Mouse (Mus musculus) liver, embryonic 13.5 days (tissue): Measurements from ENCODE around the gene Arhgef16. TPM values are rescaled to one million over a fixed set of nuclear protein-coding genes. Genes with fewer than 3 reads are reported as not detected.
A peak's percentile ranks its signal among the peaks of the same experiment; 100 is the strongest.

Experiments
- ATAC-seq: fragments of 200-750 bp; cut with Nextera tagmentation; 2 replicates; pipeline ENCODE4 v1.8.0; 2017; ENCODE audit warnings: low read depth, mild to moderate bottlenecking, moderate number of reproducible peaks, moderate library complexity
- DNase-seq: peaks from one replicate; pipeline ENCODE4 v3.0.0; 2022
- H3K27ac ChIP-seq: fragments of 300-500 bp; sonication (generic); 2 replicates; pipeline ENCODE4 v1.5.1; 2015; ENCODE audit warnings: moderate library complexity, mild to moderate bottlenecking, inconsistent platforms
- H3K27me3 ChIP-seq: fragments of 300-500 bp; sonication (generic); 2 replicates; pipeline ENCODE4 v1.6.1; 2015; ENCODE audit warnings: mild to moderate bottlenecking, inconsistent platforms
- H3K36me3 ChIP-seq: fragments of 300-500 bp; sonication (generic); 2 replicates; pipeline ENCODE4 v1.6.1; 2015; ENCODE audit warnings: mild to moderate bottlenecking, inconsistent platforms
- H3K4me1 ChIP-seq: fragments of 300-500 bp; sonication (generic); replicated peaks from 2 replicates; pipeline ENCODE4 v1.6.1; 2015; ENCODE audit warnings: inconsistent platforms
- H3K4me2 ChIP-seq: fragments of 300-500 bp; sonication (generic); 2 replicates; pipeline ENCODE4 v1.6.1; 2015; ENCODE audit warnings: inconsistent platforms, mild to moderate bottlenecking, moderate library complexity
- H3K4me3 ChIP-seq: fragments of 300-500 bp; sonication (generic); replicated peaks from 2 replicates; pipeline ENCODE4 v1.5.1; 2015; ENCODE audit warnings: mild to moderate bottlenecking, inconsistent platforms
- H3K9ac ChIP-seq: fragments of 300-500 bp; sonication (generic); 2 replicates; pipeline ENCODE4 v1.6.1; 2015; ENCODE audit warnings: mild to moderate bottlenecking, inconsistent platforms
- H3K9me3 ChIP-seq: fragments of 300-500 bp; sonication (generic); replicated peaks from 2 replicates; pipeline ENCODE4 v1.6.1; 2016; ENCODE audit warnings: inconsistent platforms
- WGBS: fragments of 180-500 bp; shearing (Covaris S2); methylation state at CpG from one replicate; pipeline ENCODE4 v1.1.7; 2015; ENCODE audit not compliant: insufficient replicate concordance; 5-methylcytosine and 5-hydroxymethylcytosine counted together
- polyA plus RNA-seq: library from polyadenylated mRNA; unstranded; fragments of >200 nt; fragmentation: Nextera tagmentation; extraction: Ambion mirVana; gene quantifications from 2 replicates; pipeline ENCODE4 v1.2.1, GENCODE M21; 2015

Arhgef16 gene
- 4.2 and 5.0 TPM in 2 replicates for polyA plus RNA-seq

DNA sequence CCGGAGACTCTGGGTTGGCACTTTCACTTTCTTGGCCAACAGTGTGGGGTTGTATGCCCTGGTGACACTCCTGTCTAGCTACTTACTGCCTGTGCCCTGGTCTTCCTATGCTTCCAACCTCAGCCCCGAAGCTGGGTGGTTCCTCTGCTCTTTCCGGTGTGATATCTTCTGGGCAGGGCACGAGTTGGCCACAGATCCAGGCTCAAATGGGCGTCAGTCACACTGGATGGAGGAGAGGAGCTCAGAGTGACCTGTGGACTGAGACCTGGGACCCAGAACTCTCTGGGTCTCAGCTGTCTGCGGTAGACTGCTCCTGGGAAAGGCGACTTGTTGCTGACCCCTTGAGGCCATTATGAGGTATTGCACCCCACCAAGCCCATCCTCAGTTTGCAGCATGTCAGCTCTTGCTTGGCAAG lies at the start of gene Arhgef16:
Arhgef16 (minus strand) TSS at position 211 of the 416 bp plus-strand sequence.
- peak; percentile 16 for DNase-seq
- Histone ChIP-seq H3K4me3 (no peak within 1 kb of the TSS), H3K27me3 (peaks cover 36% of the 10 kb centered on the region), H3K9me3 (no peaks in the 10 kb centered on the region), H3K4me1 (peaks cover 7% of the 10 kb centered on the region), H3K4me2 (no peak within 1 kb of the TSS), H3K27ac (no peak within 1 kb of the TSS), H3K9ac (no peak within 1 kb of the TSS), H3K36me3 (no peaks in the 10 kb centered on the region)
- 18% methylated on average over 7 of the region's 7 CpGs for whole genome bisulfite sequencing
- peak; percentile 43 for ATAC-seq

DNA sequence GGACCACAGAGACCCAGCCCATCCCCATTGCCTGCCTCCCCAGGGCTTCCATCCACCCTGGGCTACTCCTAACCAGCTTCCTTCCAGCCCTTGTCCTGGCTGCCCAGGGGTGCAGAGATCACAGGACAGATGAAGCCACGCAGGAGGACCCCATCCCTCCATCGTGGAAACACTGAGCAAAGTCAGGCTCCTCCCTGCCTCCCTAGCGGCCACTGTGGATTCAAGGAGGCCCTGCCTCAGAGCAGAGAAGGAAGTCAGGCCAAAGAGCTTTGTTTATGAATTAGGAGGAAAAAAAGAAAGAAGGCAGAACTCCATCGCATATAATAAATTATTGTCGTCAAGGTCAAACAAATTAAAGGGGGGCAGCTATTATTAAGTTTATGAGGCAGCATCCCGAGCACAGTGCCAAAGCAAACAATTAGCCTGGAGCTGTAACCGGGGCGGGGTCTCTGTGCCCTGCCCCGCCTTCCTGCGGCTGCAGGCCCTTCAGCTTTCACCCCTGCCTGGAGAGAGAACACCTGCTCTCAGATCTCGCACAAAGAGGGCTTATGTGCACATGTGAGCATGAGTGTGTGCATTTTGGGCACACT lies 46.8 kb upstream of the Arhgef16 start:
- H3K4me3 ChIP-seq: no peak overlapping the region
- no peaks in the 10 kb centered on the region for H3K9me3 ChIP-seq
- H3K4me2 ChIP-seq: no peak overlapping the region
- DNase-seq: no peak
- no peak for ATAC-seq
- no peaks in the 10 kb centered on the region for H3K4me1 ChIP-seq
- no peaks in the 10 kb centered on the region for H3K36me3 ChIP-seq
- 51% methylated on average over 11 of the region's 11 CpGs for WGBS
- no peak overlapping the region for H3K27ac ChIP-seq
- no peak overlapping the region for H3K9ac ChIP-seq
- no peaks in the 10 kb centered on the region for H3K27me3 ChIP-seq

DNA sequence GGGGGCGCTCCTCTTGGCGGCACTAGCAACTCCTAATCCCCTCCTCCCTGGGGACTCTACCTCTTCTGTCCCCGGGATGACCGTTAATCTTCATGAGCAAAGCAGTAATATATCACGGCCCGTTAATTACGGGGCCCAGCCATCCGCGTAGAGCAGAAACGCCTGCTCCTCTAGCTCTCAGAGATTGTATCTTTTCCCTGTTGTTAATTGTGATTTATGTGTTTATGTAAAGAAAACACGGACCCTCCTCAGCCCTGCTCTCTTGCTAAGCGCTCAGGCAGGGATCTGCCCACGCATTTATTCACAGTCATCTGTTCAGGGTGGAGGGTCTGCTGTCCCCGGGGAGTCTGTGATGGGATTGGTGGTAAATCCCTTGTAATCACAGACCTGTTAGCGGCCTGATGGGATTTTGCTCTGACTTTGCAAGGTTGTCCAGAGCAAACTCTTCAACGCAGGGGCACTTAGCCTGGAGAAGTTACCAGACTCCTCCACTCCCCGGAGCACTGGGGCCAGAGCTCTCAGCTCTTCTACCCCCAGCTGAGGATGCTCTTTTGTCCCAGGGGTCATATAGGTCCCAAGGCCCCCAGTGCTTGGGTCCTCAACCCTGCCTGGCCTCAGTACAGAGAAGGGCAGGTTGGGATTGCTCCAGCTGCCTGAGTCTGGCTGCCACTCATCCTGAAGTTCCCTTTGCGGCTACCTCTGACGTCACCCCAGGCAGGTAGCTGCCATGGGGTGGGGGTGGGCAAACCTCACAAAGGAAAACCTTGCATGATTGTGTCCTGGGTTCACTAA lies 45.5 kb upstream of the Arhgef16 start:
- H3K4me2 ChIP-seq: no peak overlapping the region
- no peaks in the 10 kb centered on the region for H3K9me3 ChIP-seq
- ATAC-seq (no peak), DNase-seq (no peak)
- H3K9ac ChIP-seq: no peak overlapping the region
- no peak overlapping the region for H3K4me3 ChIP-seq
- H3K27me3 ChIP-seq: no peaks in the 10 kb centered on the region
- no peaks in the 10 kb centered on the region for H3K4me1 ChIP-seq
- H3K36me3 ChIP-seq: no peaks in the 10 kb centered on the region
- H3K27ac ChIP-seq: no peak overlapping the region
- 58% methylated on average over 19 of the region's 19 CpGs for WGBS

DNA sequence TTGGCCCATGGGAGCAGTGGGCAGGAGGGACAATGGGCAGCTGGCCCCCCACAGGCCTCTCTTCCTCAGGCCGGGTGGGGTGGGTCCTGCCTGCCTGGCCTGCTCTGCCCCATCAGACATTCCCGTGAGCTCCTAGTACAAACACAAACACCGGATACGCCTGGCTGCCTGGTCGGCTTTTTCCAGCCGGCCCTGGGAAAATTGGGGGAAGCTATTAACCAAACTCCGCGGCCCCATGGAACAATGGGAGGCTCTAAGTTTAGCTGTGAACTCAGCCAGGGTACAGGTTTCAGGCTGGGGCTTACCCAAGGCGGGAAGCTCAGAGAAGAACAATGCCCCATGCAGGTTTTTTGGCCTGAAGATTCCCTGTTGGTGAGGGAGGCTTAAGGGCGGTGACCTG lies 35.2 kb upstream of the Arhgef16 start:
- 51% methylated on average over 10 of the region's 10 CpGs for WGBS
- ATAC-seq (no peak), DNase-seq (no peak)
- peaks cover 14% of the 10 kb centered on the region for H3K4me1 ChIP-seq
- no peak overlapping the region for H3K4me3 ChIP-seq
- no peaks in the 10 kb centered on the region for H3K9me3 ChIP-seq
- no peaks in the 10 kb centered on the region for H3K36me3 ChIP-seq
- no peak overlapping the region for H3K27ac ChIP-seq
- H3K9ac ChIP-seq: no peak overlapping the region
- H3K4me2 ChIP-seq: no peak overlapping the region
- H3K27me3 ChIP-seq: no peaks in the 10 kb centered on the region

DNA sequence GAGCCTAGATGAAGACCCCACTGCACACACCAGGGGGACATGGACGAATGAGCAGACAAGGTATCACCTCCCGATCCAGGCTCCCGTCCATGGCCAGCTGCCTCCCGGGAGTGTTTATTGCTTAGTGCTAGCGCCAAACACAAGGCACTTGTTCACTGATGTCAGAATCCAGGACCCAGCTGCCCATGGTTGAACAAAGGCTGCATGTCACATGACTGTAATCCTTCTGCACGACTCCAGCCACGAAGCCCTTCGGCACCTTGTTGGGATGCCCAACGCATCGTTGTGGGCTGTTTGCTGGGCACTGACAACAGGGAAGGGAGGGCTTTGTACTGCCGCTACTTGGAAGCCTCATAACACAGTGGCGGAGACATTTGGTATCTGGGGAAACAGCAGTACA lies 34.3 kb upstream of the Arhgef16 start, which contains the start of gene B230104I21Rik:
B230104I21Rik (plus strand) TSS at position 367 of the 400 bp plus-strand sequence.
- Histone ChIP-seq H3K9ac (0 out of 2 replicates have a peak within 1 kb of the TSS, but pooled peaks have one; percentile 36), H3K4me3 (peak within 1 kb of the TSS; percentile 39), H3K4me1 (peaks cover 14% of the 10 kb centered on the region), H3K4me2 (peak within 1 kb of the TSS; percentile 59), H3K36me3 (no peaks in the 10 kb centered on the region), H3K27me3 (no peaks in the 10 kb centered on the region), H3K27ac (no peak within 1 kb of the TSS), H3K9me3 (no peaks in the 10 kb centered on the region)
- no peak for ATAC-seq
- WGBS: 74% methylated on average over 12 of the region's 12 CpGs
- no peak for DNase-seq

GRCm38 (mm10) chr4:154334699-154335402 lies 33.4 kb upstream of the Arhgef16 start:
- DNase-seq (peak; percentile 57), ATAC-seq (peak; percentile 80)
- Histone ChIP-seq H3K27me3 (no peaks in the 10 kb centered on the region), H3K9me3 (no peaks in the 10 kb centered on the region), H3K27ac (no peak overlapping the region), H3K36me3 (no peaks in the 10 kb centered on the region), H3K9ac (0 out of 2 replicates have a peak overlapping the region, but pooled peaks have one; percentile 36), H3K4me2 (peak overlapping the region; percentile 59), H3K4me3 (peak overlapping the region; percentile 39), H3K4me1 (peaks cover 14% of the 10 kb centered on the region)
- WGBS: 49% methylated on average over 48 of the region's 48 CpGs

- Histone ChIP-seq H3K4me1 (peaks cover 18% of the 10 kb centered on the region), H3K27me3 (no peaks in the 10 kb centered on the region), H3K4me3 (no peak overlapping the region), H3K36me3 (no peaks in the 10 kb centered on the region), H3K4me2 (no peak overlapping the region), H3K27ac (no peak overlapping the region), H3K9me3 (no peaks in the 10 kb centered on the region), H3K9ac (no peak overlapping the region)
- ATAC-seq: no peak
- WGBS: 66% methylated on average over 8 of the region's 8 CpGs
- DNase-seq: no peak
Measured at GRCm38 (mm10) chr4:154333300-154333699, 31.8 kb upstream of the Arhgef16 start.

- H3K9ac ChIP-seq: no peak overlapping the region
- no peaks in the 10 kb centered on the region for H3K27me3 ChIP-seq
- no peak for ATAC-seq
Measured at GRCm38 (mm10) chr4:154331271-154331670, 29.8 kb upstream of the Arhgef16 start.

DNA sequence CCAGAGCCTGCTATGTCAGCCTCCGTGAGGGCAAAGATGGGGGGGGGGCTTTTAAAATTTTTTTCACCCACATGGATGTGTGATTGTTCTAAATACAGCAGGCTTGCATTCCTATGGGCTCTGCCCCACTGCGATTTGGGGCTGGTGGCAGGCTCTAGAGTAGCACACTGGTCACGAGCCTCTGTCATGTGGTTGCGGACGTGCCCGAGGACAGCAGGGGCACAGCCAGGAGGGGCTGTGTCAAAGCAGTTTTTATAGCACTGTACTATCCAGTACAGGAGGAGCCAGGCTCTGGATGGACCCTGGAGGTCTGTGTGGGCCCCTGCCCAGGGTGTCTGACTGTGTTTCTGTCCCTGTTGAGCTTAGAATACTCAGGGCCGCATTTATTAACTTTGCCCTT lies 28.5 kb upstream of the Arhgef16 start:
- 73% methylated on average over 7 of the region's 7 CpGs for WGBS
- Histone ChIP-seq H3K4me2 (no peak overlapping the region), H3K27ac (no peak overlapping the region), H3K36me3 (no peaks in the 10 kb centered on the region), H3K4me1 (peaks cover 12% of the 10 kb centered on the region), H3K27me3 (no peaks in the 10 kb centered on the region), H3K9me3 (no peaks in the 10 kb centered on the region), H3K4me3 (no peak overlapping the region), H3K9ac (no peak overlapping the region)
- ATAC-seq (no peak), DNase-seq (no peak)

More at GRCm38 (mm10) chr4:154331271-154331670, 29.8 kb upstream of the Arhgef16 start:
- 56% methylated on average over 12 of the region's 12 CpGs for WGBS
- peaks cover 13% of the 10 kb centered on the region for H3K4me1 ChIP-seq
- DNase-seq: no peak
- H3K36me3 ChIP-seq: no peaks in the 10 kb centered on the region
- no peak overlapping the region for H3K4me3 ChIP-seq
- no peaks in the 10 kb centered on the region for H3K9me3 ChIP-seq
- no peak overlapping the region for H3K27ac ChIP-seq
- H3K4me2 ChIP-seq: no peak overlapping the region

DNA sequence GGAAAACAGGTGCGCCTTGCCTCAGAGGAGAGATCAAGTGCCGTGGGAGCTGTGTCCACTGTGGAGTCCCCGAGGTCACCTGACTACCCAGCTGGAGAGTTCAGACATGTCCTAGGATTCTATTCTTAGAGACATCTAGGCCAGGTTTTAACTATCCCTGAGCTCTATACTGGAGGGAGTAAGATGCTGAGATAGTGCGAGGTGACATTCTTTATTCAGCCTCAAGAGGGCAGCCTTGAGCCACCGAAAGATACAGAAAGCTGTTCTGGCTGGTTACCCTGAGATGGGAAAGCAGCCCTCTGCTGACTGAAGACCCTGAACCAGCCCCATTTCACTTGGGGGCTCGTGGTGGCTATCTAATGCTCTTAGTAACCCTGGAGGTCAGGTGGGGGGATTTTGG lies 27.4 kb upstream of the Arhgef16 start:
- Histone ChIP-seq H3K27me3 (no peaks in the 10 kb centered on the region), H3K9me3 (no peaks in the 10 kb centered on the region), H3K4me3 (no peak overlapping the region), H3K9ac (no peak overlapping the region), H3K36me3 (no peaks in the 10 kb centered on the region), H3K4me2 (no peak overlapping the region), H3K4me1 (peaks cover 4% of the 10 kb centered on the region), H3K27ac (no peak overlapping the region)
- ATAC-seq (peak; percentile 26; the same call in 1 of the 2 replicates), DNase-seq (peak; percentile 22)
- 10% methylated on average over 6 of the region's 6 CpGs for WGBS

DNA sequence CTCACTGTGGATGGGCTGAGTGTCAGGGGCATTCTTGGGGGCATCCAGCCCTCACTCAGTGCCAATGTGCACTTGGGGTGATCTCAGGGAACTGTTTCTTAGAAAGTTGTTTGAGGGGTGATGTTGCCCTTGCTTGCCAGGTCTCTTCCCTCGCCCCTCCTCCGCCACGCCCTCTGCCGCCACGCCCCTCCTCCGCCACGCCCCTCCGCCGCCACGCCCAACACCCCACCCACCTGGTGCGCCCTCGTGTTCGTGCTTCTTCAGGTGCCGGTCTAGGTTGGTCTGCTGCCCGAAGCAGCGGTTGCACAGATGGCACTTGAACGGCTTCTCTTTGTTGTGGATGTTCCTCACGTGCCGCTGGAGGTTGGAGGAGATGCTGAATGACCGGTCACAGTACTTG lies 27.0 kb upstream of the Arhgef16 start:
- H3K4me2 ChIP-seq: no peak overlapping the region
- ATAC-seq (peak; percentile 43; the same call in 1 of the 2 replicates), DNase-seq (no peak)
- H3K9ac ChIP-seq: no peak overlapping the region
- no peaks in the 10 kb centered on the region for H3K9me3 ChIP-seq
- H3K27ac ChIP-seq: no peak overlapping the region
- H3K36me3 ChIP-seq: no peaks in the 10 kb centered on the region
- no peaks in the 10 kb centered on the region for H3K27me3 ChIP-seq
- H3K4me1 ChIP-seq: peaks cover 4% of the 10 kb centered on the region
- WGBS: 6% methylated on average over 20 of the region's 20 CpGs
- H3K4me3 ChIP-seq: no peak overlapping the region
